Mouse (Mus musculus) forebrain, postnatal 0 days (tissue): ENCODE results near the gene Mtfr1l. TPM values are rescaled to one million over a fixed set of nuclear protein-coding genes. Genes with fewer than 3 reads are reported as not detected.

Source experiments
- ATAC-seq: fragments of 200-750 bp; cut with Nextera tagmentation; 2 replicates; pipeline ENCODE4 v1.8.0; 2017; ENCODE audit warnings: mild to moderate bottlenecking, moderate library complexity
- DNase-seq: peaks from one replicate; pipeline ENCODE4 v3.0.0-alpha.2; 2015
- H3K27ac ChIP-seq: fragments of 300-500 bp; sonication (generic); 2 replicates; pipeline ENCODE4 v1.5.1; 2014; ENCODE audit warnings: low read depth, mild to moderate bottlenecking, antibody characterized with exemption, low read length, moderate library complexity, mixed read lengths
- H3K27me3 ChIP-seq: fragments of 300-500 bp; sonication (generic); 2 replicates; pipeline ENCODE4 v1.6.1; 2014; ENCODE audit warnings: mild to moderate bottlenecking, low read length, mixed read lengths; ENCODE audit not compliant: insufficient read depth
- H3K36me3 ChIP-seq: fragments of 300-500 bp; sonication (generic); 2 replicates; pipeline ENCODE4 v1.6.1; 2014; ENCODE audit warnings: mild to moderate bottlenecking, moderate library complexity; ENCODE audit not compliant: insufficient read depth
- H3K4me1 ChIP-seq: fragments of 300-500 bp; sonication (generic); 2 replicates; pipeline ENCODE4 v1.6.1; 2014; ENCODE audit warnings: antibody characterized with exemption; ENCODE audit not compliant: insufficient read depth
- H3K4me2 ChIP-seq: fragments of 300-500 bp; sonication (generic); 2 replicates; pipeline ENCODE4 v1.6.1; 2014; ENCODE audit warnings: low read depth, mild to moderate bottlenecking, moderate library complexity
- H3K4me3 ChIP-seq: fragments of 300-500 bp; sonication (generic); 2 replicates; pipeline ENCODE4 v1.5.1; 2014; ENCODE audit warnings: low read depth, low read length, mixed read lengths
- H3K9ac ChIP-seq: fragments of 300-500 bp; sonication (generic); 2 replicates; pipeline ENCODE4 v1.6.1; 2014; ENCODE audit warnings: mild to moderate bottlenecking
- H3K9me3 ChIP-seq: fragments of 300-500 bp; sonication (generic); 2 replicates; pipeline ENCODE4 v1.6.1; 2016; ENCODE audit warnings: low read length
- CTCF ChIP-seq: sonication (generic); IDR thresholded peaks from 2 replicates; pipeline ENCODE4 v1.5.1; 2016; ENCODE audit warnings: antibody characterized with exemption, control low read depth, low read depth
- WGBS: fragments of 180-500 bp; shearing (Covaris S2); extraction: QIAGEN DNeasy Blood & Tissue Kit; methylation state at CpG from one replicate; pipeline ENCODE4 v1.1.7; 2014; 5-methylcytosine and 5-hydroxymethylcytosine counted together
- polyA plus RNA-seq: library from polyadenylated mRNA; unstranded; fragments of >200 nt; fragmentation: Nextera tagmentation; extraction: Ambion mirVana; gene quantifications from 2 replicates; pipeline ENCODE4 v1.2.1, GENCODE M21; 2015
- total RNA-seq: library from RNA; depleted of rRNA; stranded (reverse); fragments of >200 nt; gene quantifications from 2 replicates; pipeline ENCODE4 v1.2.3, GENCODE M21; 2014

Mtfr1l gene
- total and polyA plus RNA-seq, 2 experiments from 2014 or later = 119 to 194 TPM

- H3K27me3 ChIP-seq = no peaks in the 10 kb centered on the region
- 18% methylated on average over 19 of the region's 19 CpGs for WGBS
- H3K4me2 ChIP-seq = no peak overlapping the region
- ATAC-seq (peak; percentile 77), DNase-seq (peak; percentile 71)
- H3K4me1 ChIP-seq = no peaks in the 10 kb centered on the region
- H3K9me3 ChIP-seq = no peaks in the 10 kb centered on the region
- 0 out of 2 replicates have a peak, but pooled peaks cover 6% of the 10 kb centered on the region for H3K36me3 ChIP-seq
- H3K4me3 ChIP-seq = no peak overlapping the region
- TF ChIP-seq CTCF = no peak
- no peak overlapping the region for H3K27ac ChIP-seq
- H3K9ac ChIP-seq = no peak overlapping the region
These were observed 32.4 kb upstream of the Mtfr1l start for GRCm38 (mm10) chr4:134567377-134568226.

- H3K4me1 ChIP-seq = no peaks in the 10 kb centered on the region
- H3K4me3 ChIP-seq = no peak overlapping the region
- H3K4me2 ChIP-seq = no peak overlapping the region
- no peak overlapping the region for H3K9ac ChIP-seq
- H3K9me3 ChIP-seq = no peaks in the 10 kb centered on the region
- 84% methylated on average over 6 of the region's 6 CpGs for WGBS
- TF ChIP-seq CTCF = no peak
- 0 out of 2 replicates have a peak, but pooled peaks cover 6% of the 10 kb centered on the region for H3K36me3 ChIP-seq
- no peaks in the 10 kb centered on the region for H3K27me3 ChIP-seq
- ATAC-seq (no peak), DNase-seq (no peak)
- no peak overlapping the region for H3K27ac ChIP-seq
These were observed 28.9 kb upstream of the Mtfr1l start for GRCm38 (mm10) chr4:134564093-134564492.

GRCm38 (mm10) chr4:134563624-134564023 is 28.4 kb upstream of the Mtfr1l start:
- H3K4me2 ChIP-seq = no peak overlapping the region

GRCm38 (mm10) chr4:134562014-134562413 is 26.8 kb upstream of the Mtfr1l start:
- H3K4me3 ChIP-seq = no peak overlapping the region
- no peak overlapping the region for H3K27ac ChIP-seq
- H3K27me3 ChIP-seq = no peaks in the 10 kb centered on the region
- no peak overlapping the region for H3K9ac ChIP-seq
- 0 out of 2 replicates have a peak, but pooled peaks cover 6% of the 10 kb centered on the region for H3K36me3 ChIP-seq
- H3K4me2 ChIP-seq = no peak overlapping the region
- no peaks in the 10 kb centered on the region for H3K4me1 ChIP-seq
- ATAC-seq (no peak), DNase-seq (no peak)
- no peak for TF ChIP-seq CTCF
- WGBS = 76% methylated on average over 2 of the region's 2 CpGs
- no peaks in the 10 kb centered on the region for H3K9me3 ChIP-seq

More at GRCm38 (mm10) chr4:134563624-134564023, 28.4 kb upstream of the Mtfr1l start:
- Histone ChIP-seq H3K9ac (no peak overlapping the region), H3K36me3 (0 out of 2 replicates have a peak, but pooled peaks cover 6% of the 10 kb centered on the region), H3K27me3 (no peaks in the 10 kb centered on the region), H3K4me1 (no peaks in the 10 kb centered on the region), H3K4me3 (no peak overlapping the region), H3K9me3 (no peaks in the 10 kb centered on the region), H3K27ac (no peak overlapping the region)
- DNase-seq (no peak), ATAC-seq (no peak)
- TF ChIP-seq CTCF = no peak
- WGBS = 89% methylated on average over 16 of the region's 16 CpGs

GRCm38 (mm10) chr4:134560699-134561098 is 25.5 kb upstream of the Mtfr1l start:
- no peaks in the 10 kb centered on the region for H3K9me3 ChIP-seq
- WGBS = 84% methylated on average over 8 of the region's 8 CpGs

GRCm38 (mm10) chr4:134559154-134559553 is 24.0 kb upstream of the Mtfr1l start:
- TF ChIP-seq CTCF = no peak
- Histone ChIP-seq H3K4me2 (no peak overlapping the region), H3K4me3 (no peak overlapping the region), H3K4me1 (no peaks in the 10 kb centered on the region), H3K9ac (no peak overlapping the region), H3K36me3 (0 out of 2 replicates have a peak, but pooled peaks cover 3% of the 10 kb centered on the region), H3K27me3 (no peaks in the 10 kb centered on the region), H3K9me3 (no peaks in the 10 kb centered on the region), H3K27ac (no peak overlapping the region)
- no peak for DNase-seq
- WGBS = 83% methylated on average over 7 of the region's 7 CpGs
- ATAC-seq = no peak

More at GRCm38 (mm10) chr4:134560699-134561098, 25.5 kb upstream of the Mtfr1l start:
- H3K9ac ChIP-seq = no peak overlapping the region
- H3K4me1 ChIP-seq = no peaks in the 10 kb centered on the region
- DNase-seq = no peak
- no peaks in the 10 kb centered on the region for H3K27me3 ChIP-seq
- H3K27ac ChIP-seq = no peak overlapping the region
- H3K4me3 ChIP-seq = no peak overlapping the region
- ATAC-seq = no peak
- H3K36me3 ChIP-seq = 0 out of 2 replicates have a peak, but pooled peaks cover 6% of the 10 kb centered on the region
- H3K4me2 ChIP-seq = no peak overlapping the region
- TF ChIP-seq CTCF = no peak

- 56% methylated on average over 9 of the region's 9 CpGs for WGBS
- ATAC-seq (no peak), DNase-seq (no peak)
- no peaks in the 10 kb centered on the region for H3K4me1 ChIP-seq
- H3K36me3 ChIP-seq = no peaks in the 10 kb centered on the region
- no peaks in the 10 kb centered on the region for H3K27me3 ChIP-seq
- no peaks in the 10 kb centered on the region for H3K9me3 ChIP-seq
- peak overlapping the region; percentile 19; the same call in 1 of the 2 replicates for H3K9ac ChIP-seq
- no peak overlapping the region for H3K4me2 ChIP-seq
- no peak for TF ChIP-seq CTCF
- H3K27ac ChIP-seq = no peak overlapping the region
- H3K4me3 ChIP-seq = no peak overlapping the region
These were observed 23.5 kb upstream of the Mtfr1l start for GRCm38 (mm10) chr4:134558570-134559113.
